Mouse (Mus musculus): ENCODE measurements around the gene Pter. TPM values are rescaled to one million over a fixed set of nuclear protein-coding genes. Genes with fewer than 3 reads are reported as not detected.

Pter gene
- 6.4 and 9.1 TPM in 2 replicates for polyA plus RNA-seq (2015; fragmentation: Nextera tagmentation; extraction: Ambion mirVana)

GRCm38 (mm10) chr2:12923804-12924591 lies at the start of gene Pter:
Gene Pter, plus strand, starts transcription at chr2:12924041.
- H3K27ac ChIP-seq: 0 out of 2 replicates have a peak within 1 kb of the TSS, but pooled peaks have one; percentile 14
- H3K4me1 ChIP-seq (replicated peaks): peaks cover 12% of the 10 kb centered on the region
- 1% methylated on average over 24 of the region's 24 CpGs for WGBS
- H3K4me2 ChIP-seq: peak within 1 kb of the TSS; percentile 64
- peak; percentile 93 for ATAC-seq (ENCODE audit: low FRiP score)
- H3K4me3 ChIP-seq: peak within 1 kb of the TSS; percentile 40
- H3K9ac ChIP-seq: peak within 1 kb of the TSS; percentile 56; the same call in 1 of the 2 replicates
- 0 out of 2 replicates have a peak, but pooled peaks cover 3% of the 10 kb centered on the region for H3K27me3 ChIP-seq
- H3K36me3 ChIP-seq: no peaks in the 10 kb centered on the region
- H3K9me3 ChIP-seq: no peaks in the 10 kb centered on the region

GRCm38 (mm10) chr2:12874232-12874631 lies 49.6 kb upstream of the Pter start:
- no peak for ATAC-seq (ENCODE audit: low FRiP score)
- no peak overlapping the region for H3K9ac ChIP-seq

GRCm38 (mm10) chr2:12879492-12879891 lies 44.3 kb upstream of the Pter start:
- ATAC-seq (ENCODE audit: low FRiP score): no peak
- H3K4me1 ChIP-seq (replicated peaks): 0 out of 2 replicates have a peak, but pooled peaks cover 5% of the 10 kb centered on the region
- H3K36me3 ChIP-seq: no peaks in the 10 kb centered on the region
- H3K4me3 ChIP-seq: no peak overlapping the region
- H3K9me3 ChIP-seq: no peaks in the 10 kb centered on the region
- H3K9ac ChIP-seq: no peak overlapping the region
- H3K4me2 ChIP-seq: no peak overlapping the region
- H3K27me3 ChIP-seq: no peaks in the 10 kb centered on the region
- 77% methylated on average over 2 of the region's 2 CpGs for WGBS
- H3K27ac ChIP-seq: no peak overlapping the region

More at GRCm38 (mm10) chr2:12874232-12874631, 49.6 kb upstream of the Pter start:
- Histone ChIP-seq H3K4me2 (no peak overlapping the region), H3K27ac (no peak overlapping the region), H3K36me3 (no peaks in the 10 kb centered on the region), H3K4me1 (replicated peaks) (no peaks in the 10 kb centered on the region), H3K4me3 (no peak overlapping the region), H3K27me3 (no peaks in the 10 kb centered on the region), H3K9me3 (no peaks in the 10 kb centered on the region)
- WGBS: 68% methylated on average over 1 of the region's 1 CpGs

GRCm38 (mm10) chr2:12881009-12881408 lies 42.8 kb upstream of the Pter start:
- 95% methylated on average over 1 of the region's 1 CpGs for WGBS
- Histone ChIP-seq H3K4me3 (no peak overlapping the region), H3K4me2 (no peak overlapping the region), H3K27me3 (no peaks in the 10 kb centered on the region), H3K4me1 (replicated peaks) (0 out of 2 replicates have a peak, but pooled peaks cover 5% of the 10 kb centered on the region), H3K36me3 (no peaks in the 10 kb centered on the region), H3K27ac (no peak overlapping the region), H3K9me3 (no peaks in the 10 kb centered on the region), H3K9ac (no peak overlapping the region)
- no peak for ATAC-seq (ENCODE audit: low FRiP score)

- peak; percentile 83 for ATAC-seq (ENCODE audit: low FRiP score)
- H3K27me3 ChIP-seq: no peaks in the 10 kb centered on the region
- H3K4me2 ChIP-seq: no peak overlapping the region
- H3K4me3 ChIP-seq: no peak overlapping the region
- 0 out of 2 replicates have a peak, but pooled peaks cover 5% of the 10 kb centered on the region for H3K4me1 ChIP-seq (replicated peaks)
- no peaks in the 10 kb centered on the region for H3K36me3 ChIP-seq
- H3K9me3 ChIP-seq: no peaks in the 10 kb centered on the region
- no peak overlapping the region for H3K9ac ChIP-seq
- H3K27ac ChIP-seq: no peak overlapping the region
- 64% methylated on average over 10 of the region's 10 CpGs for WGBS
Measured at GRCm38 (mm10) chr2:12883276-12883914, 40.4 kb upstream of the Pter start.

GRCm38 (mm10) chr2:12887015-12887414 lies 36.8 kb upstream of the Pter start:
- whole genome bisulfite sequencing: 45% methylated on average over 2 of the region's 2 CpGs
- Histone ChIP-seq H3K9me3 (no peaks in the 10 kb centered on the region), H3K36me3 (no peaks in the 10 kb centered on the region), H3K4me1 (replicated peaks) (0 out of 2 replicates have a peak, but pooled peaks cover 5% of the 10 kb centered on the region), H3K27ac (no peak overlapping the region), H3K4me2 (no peak overlapping the region), H3K4me3 (no peak overlapping the region), H3K27me3 (no peaks in the 10 kb centered on the region), H3K9ac (no peak overlapping the region)
- ATAC-seq (ENCODE audit: low FRiP score): peak; percentile 64; the same call in 1 of the 2 replicates

- no peak for ATAC-seq (ENCODE audit: low FRiP score)
- H3K4me1 ChIP-seq (replicated peaks): no peaks in the 10 kb centered on the region
- H3K4me2 ChIP-seq: no peak overlapping the region
- H3K27me3 ChIP-seq: no peaks in the 10 kb centered on the region
- H3K36me3 ChIP-seq: no peaks in the 10 kb centered on the region
- H3K27ac ChIP-seq: no peak overlapping the region
- H3K9me3 ChIP-seq: no peaks in the 10 kb centered on the region
- no peak overlapping the region for H3K9ac ChIP-seq
- no peak overlapping the region for H3K4me3 ChIP-seq
- WGBS: 93% methylated on average over 1 of the region's 1 CpGs
Measured at GRCm38 (mm10) chr2:12905786-12906185, 18.1 kb upstream of the Pter start.

- WGBS: 79% methylated on average over 1 of the region's 1 CpGs
- Histone ChIP-seq H3K4me3 (no peak overlapping the region), H3K27me3 (0 out of 2 replicates have a peak, but pooled peaks cover 3% of the 10 kb centered on the region), H3K36me3 (no peaks in the 10 kb centered on the region), H3K27ac (no peak overlapping the region), H3K4me1 (replicated peaks) (peaks cover 12% of the 10 kb centered on the region), H3K9ac (no peak overlapping the region), H3K4me2 (no peak overlapping the region), H3K9me3 (no peaks in the 10 kb centered on the region)
- no peak for ATAC-seq (ENCODE audit: low FRiP score)
Measured at GRCm38 (mm10) chr2:12925643-12926042, 1.8 kb downstream of the Pter start.

- no peaks in the 10 kb centered on the region for H3K36me3 ChIP-seq
- 0 out of 2 replicates have a peak, but pooled peaks cover 2% of the 10 kb centered on the region for H3K4me1 ChIP-seq (replicated peaks)
- 0 out of 2 replicates have a peak, but pooled peaks cover 4% of the 10 kb centered on the region for H3K9me3 ChIP-seq
- H3K27ac ChIP-seq: no peak overlapping the region
- H3K4me2 ChIP-seq: no peak overlapping the region
- 87% methylated on average over 2 of the region's 2 CpGs for WGBS
- ATAC-seq (ENCODE audit: low FRiP score): no peak
- no peak overlapping the region for H3K4me3 ChIP-seq
- no peak overlapping the region for H3K9ac ChIP-seq
- H3K27me3 ChIP-seq: no peaks in the 10 kb centered on the region
Measured at GRCm38 (mm10) chr2:12930338-12930737, 6.5 kb downstream of the Pter start.

GRCm38 (mm10) chr2:12933905-12934304 lies 10.1 kb downstream of the Pter start:
- 90% methylated on average over 2 of the region's 2 CpGs for whole genome bisulfite sequencing
- Histone ChIP-seq H3K9me3 (0 out of 2 replicates have a peak, but pooled peaks cover 4% of the 10 kb centered on the region), H3K4me2 (no peak overlapping the region), H3K36me3 (no peaks in the 10 kb centered on the region), H3K4me1 (replicated peaks) (0 out of 2 replicates have a peak, but pooled peaks cover 10% of the 10 kb centered on the region), H3K9ac (no peak overlapping the region), H3K27ac (no peak overlapping the region), H3K27me3 (no peaks in the 10 kb centered on the region), H3K4me3 (no peak overlapping the region)
- no peak for ATAC-seq (ENCODE audit: low FRiP score)

GRCm38 (mm10) chr2:12935286-12935685 lies 11.4 kb downstream of the Pter start:
- no peaks in the 10 kb centered on the region for H3K36me3 ChIP-seq
- no peak for ATAC-seq (ENCODE audit: low FRiP score)
- 0 out of 2 replicates have a peak, but pooled peaks cover 10% of the 10 kb centered on the region for H3K4me1 ChIP-seq (replicated peaks)
- H3K4me3 ChIP-seq: no peak overlapping the region
- no peak overlapping the region for H3K4me2 ChIP-seq
- 0 out of 2 replicates have a peak, but pooled peaks cover 4% of the 10 kb centered on the region for H3K9me3 ChIP-seq
- no peak overlapping the region for H3K27ac ChIP-seq
- WGBS: 59% methylated on average over 2 of the region's 2 CpGs
- H3K9ac ChIP-seq: no peak overlapping the region
- H3K27me3 ChIP-seq: no peaks in the 10 kb centered on the region

- Histone ChIP-seq H3K9ac (no peak overlapping the region), H3K4me1 (replicated peaks) (0 out of 2 replicates have a peak, but pooled peaks cover 10% of the 10 kb centered on the region), H3K4me3 (no peak overlapping the region), H3K9me3 (no peaks in the 10 kb centered on the region), H3K27me3 (no peaks in the 10 kb centered on the region), H3K36me3 (no peaks in the 10 kb centered on the region), H3K27ac (no peak overlapping the region), H3K4me2 (no peak overlapping the region)
- ATAC-seq (ENCODE audit: low FRiP score): peak; percentile 93
- 62% methylated on average over 10 of the region's 10 CpGs for WGBS
Measured at GRCm38 (mm10) chr2:12937461-12938217, 13.8 kb downstream of the Pter start.

All from hindbrain, embryonic 13.5 days (tissue).